Mouse (Mus musculus): ENCODE data around the gene Nrxn2. TPM values are rescaled to one million over a fixed set of nuclear protein-coding genes. Genes with fewer than 3 reads are reported as not detected.

Gene Nrxn2
- total and polyA plus RNA-seq, 3 experiments, result 0.20 to 0.71 (median 0.30) TPM

DNA sequence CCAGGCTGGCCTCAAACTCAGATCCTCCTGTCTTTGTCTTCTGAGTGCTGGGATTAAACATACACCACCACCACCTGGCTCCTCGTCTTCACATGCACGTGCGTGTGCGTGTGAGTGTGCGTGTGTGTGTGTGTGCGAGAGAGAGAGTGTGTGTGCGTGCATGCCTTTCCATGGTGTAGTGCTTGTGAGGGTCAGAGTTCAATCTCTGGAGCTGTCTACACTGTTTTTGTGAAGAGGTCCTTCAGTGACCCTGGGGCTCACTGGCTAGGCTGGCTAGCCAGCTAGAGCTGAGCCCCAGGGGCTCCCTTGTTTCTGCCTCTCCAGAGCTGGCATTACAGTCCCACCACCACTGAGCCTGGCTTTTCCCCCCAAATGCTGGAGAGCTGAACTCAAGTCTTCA is 123.0 kb downstream of the Nrxn2 start:
- Histone ChIP-seq H3K4me3 (replicated peaks in 1 of 3; ENCODE audit: low read depth in 2 of 3, low read length in 2 of 3, poor library complexity in 1 of 3) (no peak overlapping the region), H3K27me3 (replicated peaks) (no peaks in the 10 kb centered on the region), H3K4me1 (ENCODE audit: control insufficient read depth in 1 of 2, insufficient read depth in 2 of 2) (peaks cover 32 to 70% of the 10 kb centered on the region in 2 experiments), H3K36me3 (replicated peaks in 1 of 2; ENCODE audit: control insufficient read depth in 1 of 2, insufficient read depth in 1 of 2, low read length in 1 of 2) (no peaks in the 10 kb centered on the region), H3K9ac (ENCODE audit: insufficient read depth, low read depth) (no peak overlapping the region), H3K9me3 (replicated peaks; ENCODE audit: low read length) (peaks cover 12% of the 10 kb centered on the region), H3K4me2 (ENCODE audit: insufficient read depth, low read depth, poor library complexity, severe bottlenecking) (no peak overlapping the region), H3K27ac (ENCODE audit: insufficient read depth, low read depth) (no peak overlapping the region), H3K79me2 (replicated peaks; ENCODE audit: control insufficient read depth, extremely low read depth, insufficient read depth, poor library complexity, severe bottlenecking) (no peaks in the 10 kb centered on the region)
- dilution Hi-C loops (cut with MboI; ENCODE audit: extremely low pct_ligation_motif_present, extremely low pct_unique_long_range_greater_than_20kb, low sequenced_read_pairs), result no loop called here
- TF ChIP-seq MEF2A (IDR thresholded peaks at IDR 0.05; ENCODE audit: borderline replicate concordance, low read depth, low read length), result no peak
- no peak for TF ChIP-seq MXI1 (IDR thresholded peaks at IDR 0.05; ENCODE audit: low read depth, low read length)
- TF ChIP-seq CHD1 (IDR thresholded peaks at IDR 0.05; ENCODE audit: low read depth, low read length), result no peak
- no peak for TF ChIP-seq USF2 (conservative IDR thresholded peaks at IDR 0.05; ENCODE audit: low read depth, low read length)
- no peak for TF ChIP-seq IRF4 (IDR thresholded peaks at IDR 0.05; ENCODE audit: low read depth, low read length)
- TF ChIP-seq POLR2A (IDR thresholded peaks at IDR 0.05; ENCODE audit: low read depth, low read length), result no peak
- DNase-seq (ENCODE audit: extremely low read depth), result no peak
- in situ Hi-C loops (cut with MboI; ENCODE audit: low pct_ligation_motif_present, low pct_unique_long_range_greater_than_20kb, low sequenced_read_pairs), result loop anchor here (5.0 kb wide), 1 partner anchor 34 kb away; no protein-coding TSS in a partner anchor

DNA sequence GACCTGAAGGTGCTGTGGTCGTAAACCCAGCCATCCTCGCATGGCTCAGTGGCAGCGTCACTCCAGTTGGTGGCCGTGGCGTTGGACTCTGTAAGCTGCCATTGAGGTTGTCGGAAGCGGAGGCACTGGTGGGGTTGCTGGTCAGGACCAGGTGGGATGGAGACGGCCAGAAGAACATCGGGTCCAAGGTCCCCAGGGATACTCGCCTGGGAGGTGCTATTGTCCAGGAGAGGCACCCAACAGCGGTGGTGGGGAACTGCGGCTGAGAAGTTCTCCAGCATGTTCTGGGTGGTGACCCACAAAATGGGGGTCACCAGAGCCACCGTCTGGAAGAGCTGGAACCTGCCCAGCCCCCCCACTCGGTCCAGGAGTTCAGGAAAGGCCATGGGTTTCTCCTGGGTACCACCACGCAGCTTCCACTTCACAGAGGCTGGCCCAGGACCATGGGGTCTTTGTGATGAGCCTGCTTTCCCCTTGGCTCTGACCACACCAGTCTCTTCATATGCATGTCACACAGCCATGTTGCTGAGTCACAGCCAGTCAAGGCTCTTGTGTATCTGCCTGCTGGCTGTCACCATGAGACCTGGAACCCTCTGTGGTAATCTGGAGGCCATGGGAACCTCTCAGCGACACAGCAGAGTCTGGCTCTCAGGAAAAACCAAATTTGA is 124.0 kb downstream of the Nrxn2 start, which contains the start of gene Slc22a12:
Gene Slc22a12, minus strand, starts transcription at position 666 of the 668 bp plus-strand sequence.
- in situ Hi-C loops (cut with MboI; ENCODE audit: low pct_ligation_motif_present, low pct_unique_long_range_greater_than_20kb, low sequenced_read_pairs), result loop anchor here (5.0 kb wide), 1 partner anchor 35 kb away; no protein-coding TSS in a partner anchor
- dilution Hi-C loops (cut with MboI; ENCODE audit: extremely low pct_ligation_motif_present, extremely low pct_unique_long_range_greater_than_20kb, low sequenced_read_pairs), result no loop called here
- no peak for DNase-seq (ENCODE audit: extremely low read depth)

DNA sequence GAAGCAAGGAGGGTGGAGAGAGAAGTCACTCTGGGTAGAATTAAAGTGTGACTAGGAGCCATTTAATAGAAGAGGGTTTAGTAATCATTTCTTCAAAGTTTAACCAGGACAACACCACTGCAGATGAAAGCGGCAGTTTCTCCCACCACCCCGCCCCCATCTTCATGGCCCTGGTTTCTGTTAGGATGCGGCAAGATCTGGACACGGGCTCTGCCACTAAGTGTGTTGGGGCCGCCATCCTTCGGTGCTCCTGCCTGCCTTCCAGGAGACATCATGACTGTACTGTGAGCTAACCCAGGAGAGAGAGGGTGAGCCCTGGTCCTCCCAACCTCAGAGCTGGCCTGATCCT is 124.5 kb downstream of the Nrxn2 start:
- dilution Hi-C loops (cut with MboI; ENCODE audit: extremely low pct_ligation_motif_present, extremely low pct_unique_long_range_greater_than_20kb, low sequenced_read_pairs) (no loop called here), in situ Hi-C loops (cut with MboI; ENCODE audit: low pct_ligation_motif_present, low pct_unique_long_range_greater_than_20kb, low sequenced_read_pairs) (loop anchor here (5.0 kb wide), 1 partner anchor 36 kb away; no protein-coding TSS in a partner anchor)
- Histone ChIP-seq H3K27me3 (replicated peaks) (no peaks in the 10 kb centered on the region), H3K27ac (ENCODE audit: insufficient read depth, low read depth) (no peak overlapping the region), H3K9ac (ENCODE audit: insufficient read depth, low read depth) (no peak overlapping the region), H3K79me2 (replicated peaks; ENCODE audit: control insufficient read depth, extremely low read depth, insufficient read depth, poor library complexity, severe bottlenecking) (no peaks in the 10 kb centered on the region), H3K36me3 (replicated peaks in 1 of 2; ENCODE audit: control insufficient read depth in 1 of 2, insufficient read depth in 1 of 2, low read length in 1 of 2) (no peaks in the 10 kb centered on the region), H3K4me3 (replicated peaks in 1 of 3; ENCODE audit: low read depth in 2 of 3, low read length in 2 of 3, poor library complexity in 1 of 3) (no peak overlapping the region), H3K9me3 (replicated peaks; ENCODE audit: low read length) (peaks cover 12% of the 10 kb centered on the region), H3K4me1 (ENCODE audit: control insufficient read depth in 1 of 2, insufficient read depth in 2 of 2) (peaks cover 32 to 67% of the 10 kb centered on the region in 2 experiments), H3K4me2 (ENCODE audit: insufficient read depth, low read depth, poor library complexity, severe bottlenecking) (no peak overlapping the region)
- DNase-seq (ENCODE audit: extremely low read depth), result no peak
- no peak for TF ChIP-seq MXI1 (IDR thresholded peaks at IDR 0.05; ENCODE audit: low read depth, low read length)
- no peak for TF ChIP-seq ETS1 (conservative IDR thresholded peaks at IDR 0.05; ENCODE audit: low read depth, low read length)
- no peak for TF ChIP-seq MEF2A (IDR thresholded peaks at IDR 0.05; ENCODE audit: borderline replicate concordance, low read depth, low read length)
- TF ChIP-seq USF2 (conservative IDR thresholded peaks at IDR 0.05; ENCODE audit: low read depth, low read length), result no peak
- no peak for TF ChIP-seq ZKSCAN1 (IDR thresholded peaks at IDR 0.05; ENCODE audit: borderline replicate concordance, low read depth, low read length)
- TF ChIP-seq ZC3H11A (IDR thresholded peaks at IDR 0.05; ENCODE audit: low read depth, low read length), result no peak
- TF ChIP-seq NRF1 (IDR thresholded peaks at IDR 0.05; ENCODE audit: low read depth, low read length), result no peak
- TF ChIP-seq GABPA (IDR thresholded peaks at IDR 0.05; ENCODE audit: insufficient replicate concordance, low read depth, low read length), result no peak
- TF ChIP-seq ELF1 (IDR thresholded peaks at IDR 0.05; ENCODE audit: low read depth, low read length), result no peak
- TF ChIP-seq PAX5 (IDR thresholded peaks at IDR 0.05; ENCODE audit: low read length), result no peak
- no peak for TF ChIP-seq KAT2A (IDR thresholded peaks at IDR 0.05; ENCODE audit: insufficient replicate concordance, low read length)
- no peak for TF ChIP-seq JUND (conservative IDR thresholded peaks at IDR 0.05; ENCODE audit: low read depth, low read length)
- no peak for TF ChIP-seq ZMIZ1 (IDR thresholded peaks at IDR 0.05; ENCODE audit: low read depth, low read length)
- no peak for TF ChIP-seq ZNF384 (IDR thresholded peaks at IDR 0.05; ENCODE audit: low read depth, low read length)
- TF ChIP-seq SMC3 (IDR thresholded peaks at IDR 0.05; ENCODE audit: low read depth, low read length), result no peak
- TF ChIP-seq MAFK (IDR thresholded peaks at IDR 0.05; ENCODE audit: insufficient replicate concordance, low read length), result no peak
- TF ChIP-seq MAX (IDR thresholded peaks at IDR 0.05; ENCODE audit: low read length), result no peak
- TF ChIP-seq RAD21 (IDR thresholded peaks at IDR 0.05; ENCODE audit: low read depth, low read length), result no peak
- TF ChIP-seq CHD2 (IDR thresholded peaks at IDR 0.05; ENCODE audit: low read length), result no peak

More for the DNA sequence above, 124.0 kb downstream of the Nrxn2 start, which contains the start of gene Slc22a12:
- Histone ChIP-seq H3K4me1 (ENCODE audit: control insufficient read depth in 1 of 2, insufficient read depth in 2 of 2) (peaks cover 32 to 71% of the 10 kb centered on the region in 2 experiments), H3K36me3 (replicated peaks in 1 of 2; ENCODE audit: control insufficient read depth in 1 of 2, insufficient read depth in 1 of 2, low read length in 1 of 2) (no peaks in the 10 kb centered on the region), H3K9me3 (replicated peaks; ENCODE audit: low read length) (peaks cover 12% of the 10 kb centered on the region), H3K79me2 (replicated peaks; ENCODE audit: control insufficient read depth, extremely low read depth, insufficient read depth, poor library complexity, severe bottlenecking) (no peaks in the 10 kb centered on the region), H3K4me2 (ENCODE audit: insufficient read depth, low read depth, poor library complexity, severe bottlenecking) (no peak within 1 kb of the TSS), H3K4me3 (replicated peaks in 1 of 3; ENCODE audit: low read depth in 2 of 3, low read length in 2 of 3, poor library complexity in 1 of 3) (no peak within 1 kb of the TSS), H3K27ac (ENCODE audit: insufficient read depth, low read depth) (no peak within 1 kb of the TSS), H3K9ac (ENCODE audit: insufficient read depth, low read depth) (no peak within 1 kb of the TSS), H3K27me3 (replicated peaks) (no peaks in the 10 kb centered on the region)
- TF ChIP-seq TBP (conservative IDR thresholded peaks at IDR 0.05; ENCODE audit: low read depth, low read length), result no peak
- no peak for TF ChIP-seq NRF1 (IDR thresholded peaks at IDR 0.05; ENCODE audit: low read depth, low read length)
- no peak for TF ChIP-seq MYC (IDR thresholded peaks at IDR 0.05; ENCODE audit: low read depth, low read length)
- no peak for TF ChIP-seq NELFE (IDR thresholded peaks at IDR 0.05; ENCODE audit: low read depth, low read length)
- no peak for TF ChIP-seq CHD1 (IDR thresholded peaks at IDR 0.05; ENCODE audit: low read depth, low read length)
- TF ChIP-seq KAT2A (IDR thresholded peaks at IDR 0.05; ENCODE audit: insufficient replicate concordance, low read length), result no peak
- no peak for TF ChIP-seq PAX5 (IDR thresholded peaks at IDR 0.05; ENCODE audit: low read length)

All from CH12.LX (cell line).